Mouse (Mus musculus): ENCODE data around the gene Ddx28. TPM values are rescaled to one million over a fixed set of nuclear protein-coding genes. Genes with fewer than 3 reads are reported as not detected.
"Not testable (repeated sequence)": the region's sequence is repeated elsewhere in the genome, so short reads cannot be mapped to it uniquely, and the experiment has no call there.

The Ddx28 gene
- polyA plus RNA-seq, 1 experiment from 2014 or later = 17.2 TPM

DNA sequence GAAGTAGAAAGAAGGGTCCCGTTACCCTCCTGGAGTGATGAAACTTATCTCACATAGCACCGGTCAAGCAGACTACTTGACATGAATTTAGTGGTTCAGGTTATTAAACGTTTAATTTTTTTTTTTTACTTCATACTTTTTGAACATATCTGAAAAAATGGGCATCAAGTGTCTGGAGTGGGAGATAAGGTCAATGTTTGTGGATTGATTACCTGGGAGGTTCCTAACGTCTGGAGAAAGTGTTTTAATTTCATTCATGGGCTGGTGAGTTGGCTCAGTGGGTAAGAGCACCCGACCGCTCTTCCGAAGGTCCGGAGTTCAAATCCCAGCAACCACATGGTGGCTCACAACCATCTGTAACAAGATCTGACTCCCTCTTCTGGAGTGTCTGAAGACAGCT, 521 bp upstream of the Ddx28 start:
- H3K27me3 ChIP-seq; H3K9ac ChIP-seq; ATAC-seq (ENCODE audit: insufficient number of reproducible peaks, low FRiP score, low TSS enrichment, low read depth); H3K27ac ChIP-seq (replicated peaks); H3K9me3 ChIP-seq (replicated peaks): not testable (repeated sequence)
- Histone ChIP-seq H3K4me2 (replicated peaks) (peak overlapping the region; percentile 94), H3K4me3 (replicated peaks) (peak overlapping the region; percentile 81), H3K36me3 (peaks cover 24% of the 10 kb centered on the region), H3K4me1 (peaks cover 15% of the 10 kb centered on the region)
- WGBS = 81% methylated on average over 8 of the region's 8 CpGs

DNA sequence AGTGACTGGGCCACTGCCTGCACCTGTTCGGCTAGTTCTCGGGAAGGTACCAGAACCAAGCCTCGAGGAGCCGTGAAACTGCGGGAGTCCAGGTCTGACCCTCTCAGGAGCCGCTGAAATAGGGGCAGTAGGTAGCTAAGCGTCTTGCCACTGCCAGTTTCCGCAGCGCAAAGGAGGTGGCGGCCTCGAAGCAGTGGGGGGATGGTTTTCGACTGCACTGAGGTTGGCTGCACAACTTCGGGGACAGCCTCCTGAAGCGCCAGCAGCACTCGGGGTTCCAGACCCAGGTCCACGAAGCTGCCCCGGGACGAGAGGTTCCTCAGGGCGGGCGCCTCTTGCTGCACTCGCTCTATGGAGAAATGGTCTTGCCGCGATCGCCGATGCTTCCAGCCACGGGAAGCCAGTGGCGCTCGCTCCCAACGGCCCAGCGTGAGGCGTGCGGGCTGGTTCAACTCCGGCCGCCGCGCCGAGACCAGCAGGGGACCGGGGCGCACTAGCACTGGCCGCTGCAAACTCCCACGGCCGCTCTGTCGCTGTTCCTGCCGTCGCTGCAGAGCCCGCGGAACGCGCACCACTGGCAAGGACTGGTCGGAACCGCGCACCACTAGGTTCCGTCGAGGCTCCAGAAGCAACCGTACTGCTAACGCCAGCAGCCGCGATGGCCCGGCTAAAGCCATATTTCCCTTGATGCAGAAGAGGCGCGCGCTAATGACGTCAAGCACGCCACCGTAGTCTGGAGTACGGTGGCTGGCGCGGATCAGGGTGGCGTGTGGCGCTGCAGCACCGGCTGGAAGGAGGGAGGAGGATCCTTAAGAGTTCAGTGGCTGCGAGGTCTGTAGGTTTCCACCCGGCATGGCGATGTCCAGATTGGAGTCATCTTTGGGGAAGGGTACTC, 687 bp downstream of the Ddx28 start:
- WGBS = 1% methylated on average over 74 of the region's 74 CpGs
- Histone ChIP-seq H3K36me3 (peaks cover 15% of the 10 kb centered on the region), H3K27ac (replicated peaks) (peak overlapping the region; percentile 63), H3K4me3 (replicated peaks) (peak overlapping the region; percentile 81), H3K9ac (peak overlapping the region; percentile 93), H3K4me1 (peaks cover 15% of the 10 kb centered on the region), H3K4me2 (replicated peaks) (peak overlapping the region; percentile 94), H3K9me3 (replicated peaks) (no peaks in the 10 kb centered on the region), H3K27me3 (no peaks in the 10 kb centered on the region)
- peak; percentile 89 for ATAC-seq (ENCODE audit: insufficient number of reproducible peaks, low FRiP score, low TSS enrichment, low read depth)

DNA sequence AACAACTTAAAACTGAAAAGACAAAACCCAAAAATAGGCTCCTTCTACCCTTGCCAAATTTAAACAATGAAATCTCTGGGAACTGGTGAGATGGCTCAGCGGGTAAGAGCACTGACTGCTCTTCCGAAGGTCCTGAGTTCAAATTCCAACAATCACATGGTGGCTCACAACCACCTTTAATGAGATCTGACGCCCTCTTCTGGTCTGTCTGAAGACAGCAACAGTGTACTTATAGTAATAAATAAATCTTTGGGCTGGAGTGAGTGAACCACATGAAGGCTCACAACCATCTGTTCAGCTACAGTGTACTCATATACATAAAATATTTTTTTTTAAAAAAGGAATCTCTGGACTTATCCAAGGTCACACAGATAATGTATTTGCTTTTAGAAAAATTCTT, 3.8 kb downstream of the Ddx28 start:
- not testable (repeated sequence) for H3K9ac ChIP-seq; H3K36me3 ChIP-seq; ATAC-seq (ENCODE audit: insufficient number of reproducible peaks, low FRiP score, low TSS enrichment, low read depth); H3K27me3 ChIP-seq; H3K27ac ChIP-seq (replicated peaks); H3K4me3 ChIP-seq (replicated peaks); H3K4me2 ChIP-seq (replicated peaks); H3K9me3 ChIP-seq (replicated peaks)
- peaks cover 15% of the 10 kb centered on the region for H3K4me1 ChIP-seq
- 62% methylated on average over 3 of the region's 3 CpGs for WGBS

DNA sequence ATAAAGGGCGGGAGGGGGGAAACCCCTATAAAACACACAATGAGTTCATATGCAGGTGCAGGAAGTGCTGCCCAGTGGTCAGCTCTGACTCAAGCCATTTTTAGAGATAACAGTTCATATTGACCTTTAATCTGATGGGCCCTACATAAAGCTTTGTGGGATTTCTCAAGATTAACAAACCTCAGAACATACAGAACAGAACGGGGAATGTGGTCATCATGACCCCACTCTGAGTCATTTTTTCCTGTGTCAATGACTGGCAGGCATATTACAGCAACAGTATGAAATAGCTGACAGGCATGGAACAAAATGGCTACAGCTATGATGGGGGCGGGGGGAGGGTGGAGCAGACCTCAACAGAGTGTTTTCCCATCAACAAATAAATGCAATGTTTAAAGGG, 4.5 kb downstream of the Ddx28 start:
- 74% methylated on average over 3 of the region's 3 CpGs for WGBS
- H3K27ac ChIP-seq (replicated peaks) = no peak overlapping the region
- peaks cover 5% of the 10 kb centered on the region for H3K36me3 ChIP-seq
- H3K4me1 ChIP-seq = peaks cover 15% of the 10 kb centered on the region
- no peaks in the 10 kb centered on the region for H3K9me3 ChIP-seq (replicated peaks)
- no peak overlapping the region for H3K4me3 ChIP-seq (replicated peaks)
- H3K9ac ChIP-seq = no peak overlapping the region
- H3K4me2 ChIP-seq (replicated peaks) = no peak overlapping the region
- no peak for ATAC-seq (ENCODE audit: insufficient number of reproducible peaks, low FRiP score, low TSS enrichment, low read depth)
- no peaks in the 10 kb centered on the region for H3K27me3 ChIP-seq

DNA sequence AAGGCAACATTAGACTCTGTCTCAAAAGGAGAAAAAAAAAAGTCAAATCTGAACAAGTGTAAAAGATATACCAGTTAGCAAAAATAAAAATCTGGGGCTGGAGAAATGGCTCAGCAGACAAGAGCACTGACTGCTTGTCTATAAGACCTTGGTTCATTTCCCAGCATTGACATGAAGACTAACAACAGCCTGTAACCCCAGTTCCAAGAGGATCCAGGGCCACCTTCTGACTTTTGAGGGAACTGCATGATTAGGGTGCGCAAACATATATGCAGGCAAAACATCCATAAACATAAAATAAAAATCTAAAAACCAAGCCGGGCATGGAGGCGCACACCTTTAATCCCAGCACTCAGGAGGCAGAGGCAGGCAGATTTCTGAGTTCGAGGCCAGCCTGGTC, 5.3 kb downstream of the Ddx28 start:
- no peak overlapping the region for H3K4me3 ChIP-seq (replicated peaks)
- H3K9ac ChIP-seq = no peak overlapping the region
- ATAC-seq (ENCODE audit: insufficient number of reproducible peaks, low FRiP score, low TSS enrichment, low read depth) = no peak
- no peak overlapping the region for H3K4me2 ChIP-seq (replicated peaks)
- H3K27me3 ChIP-seq = no peaks in the 10 kb centered on the region
- WGBS = 89% methylated on average over 4 of the region's 4 CpGs
- H3K36me3 ChIP-seq = peaks cover 5% of the 10 kb centered on the region
- H3K4me1 ChIP-seq = peaks cover 15% of the 10 kb centered on the region
- no peak overlapping the region for H3K27ac ChIP-seq (replicated peaks)
- H3K9me3 ChIP-seq (replicated peaks) = no peaks in the 10 kb centered on the region

DNA sequence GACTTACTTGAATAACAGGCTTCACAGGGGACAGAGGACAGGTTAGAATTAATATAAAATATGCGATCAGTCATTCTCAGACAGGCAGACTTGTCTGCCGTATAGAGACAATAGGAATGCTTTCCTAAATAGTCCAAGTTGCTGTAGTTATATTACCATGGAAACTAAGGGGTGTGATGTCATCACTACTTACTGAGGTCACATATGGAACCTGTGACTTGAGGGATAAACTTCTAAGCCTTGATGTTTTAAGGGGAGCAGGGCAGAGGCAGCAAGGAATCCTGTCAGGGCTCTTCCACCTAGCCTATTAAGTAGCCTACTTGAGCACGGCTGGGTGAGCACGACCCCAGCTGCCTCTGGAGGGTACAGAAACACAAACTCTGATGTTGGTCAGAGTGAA, 5.8 kb downstream of the Ddx28 start, which contains the start of gene Dpep2nb:
Dpep2nb (minus strand) TSS at position 101 of the 400 bp plus-strand sequence.
- Histone ChIP-seq H3K27me3 (no peaks in the 10 kb centered on the region), H3K9me3 (replicated peaks) (no peaks in the 10 kb centered on the region), H3K4me3 (replicated peaks) (no peak within 1 kb of the TSS), H3K4me2 (replicated peaks) (no peak within 1 kb of the TSS), H3K27ac (replicated peaks) (no peak within 1 kb of the TSS), H3K9ac (no peak within 1 kb of the TSS), H3K4me1 (peaks cover 14% of the 10 kb centered on the region), H3K36me3 (peaks cover 5% of the 10 kb centered on the region)
- ATAC-seq (ENCODE audit: insufficient number of reproducible peaks, low FRiP score, low TSS enrichment, low read depth) = no peak
- WGBS = 75% methylated on average over 4 of the region's 4 CpGs

DNA sequence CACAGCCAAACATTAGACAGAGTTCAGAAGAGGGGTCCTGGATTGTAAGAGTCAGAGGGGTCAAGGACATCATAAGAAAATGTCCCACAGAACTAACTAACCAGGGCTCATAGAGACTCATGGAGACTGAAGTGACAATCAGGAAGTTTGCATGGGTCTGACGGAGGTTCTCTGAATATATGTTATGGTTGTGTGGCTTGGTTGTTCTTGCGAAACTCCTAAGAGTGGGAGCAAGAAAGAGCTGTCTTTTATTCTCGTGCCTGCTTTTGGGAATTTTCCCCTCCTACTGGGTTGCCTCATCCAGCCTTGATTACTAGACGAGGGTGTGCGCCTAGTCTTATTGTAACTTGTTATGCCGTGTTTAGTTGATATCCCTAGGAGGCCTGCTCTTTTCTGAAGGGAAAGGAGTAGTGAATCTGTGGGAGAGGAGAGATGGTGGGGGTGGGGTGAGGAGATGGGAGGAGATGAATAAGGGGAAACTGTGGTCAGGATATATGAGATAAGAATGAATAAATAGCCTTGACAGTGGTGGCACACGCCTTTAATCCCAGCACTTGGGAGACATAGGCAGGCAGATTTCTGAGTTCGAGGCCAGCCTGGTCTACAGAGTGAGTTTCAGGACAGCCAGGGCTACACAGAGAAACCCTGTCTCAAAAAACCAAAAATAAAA, 7.0 kb downstream of the Ddx28 start:
- no peak for ATAC-seq (ENCODE audit: insufficient number of reproducible peaks, low FRiP score, low TSS enrichment, low read depth)
- H3K36me3 ChIP-seq = peaks cover 5% of the 10 kb centered on the region
- H3K4me2 ChIP-seq (replicated peaks) = no peak overlapping the region
- no peaks in the 10 kb centered on the region for H3K27me3 ChIP-seq
- no peak overlapping the region for H3K4me3 ChIP-seq (replicated peaks)
- H3K9me3 ChIP-seq (replicated peaks) = no peaks in the 10 kb centered on the region
- H3K4me1 ChIP-seq = peaks cover 2% of the 10 kb centered on the region
- no peak overlapping the region for H3K9ac ChIP-seq
- WGBS = 77% methylated on average over 8 of the region's 8 CpGs
- no peak overlapping the region for H3K27ac ChIP-seq (replicated peaks)

DNA sequence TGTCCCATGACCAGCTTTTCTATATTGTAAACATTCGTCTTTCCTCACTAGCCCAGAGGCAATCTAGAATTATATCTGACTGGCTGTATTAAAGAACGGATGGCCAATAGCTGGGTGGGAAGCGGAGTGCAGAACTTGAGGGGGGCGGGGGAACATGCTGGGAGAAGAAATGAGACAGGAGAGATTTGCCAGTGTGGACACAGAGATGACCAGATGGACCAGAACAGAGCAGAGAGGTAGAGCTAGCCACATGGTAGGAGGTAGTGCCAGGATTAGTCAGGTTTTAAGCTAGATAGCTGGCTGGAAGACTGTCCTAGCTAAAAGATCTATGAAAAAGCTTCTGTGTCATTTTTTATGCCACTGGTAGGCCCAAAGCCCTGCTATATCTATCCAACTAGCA, 9.8 kb downstream of the Ddx28 start:
- no peak overlapping the region for H3K4me3 ChIP-seq (replicated peaks)
- no peak for ATAC-seq (ENCODE audit: insufficient number of reproducible peaks, low FRiP score, low TSS enrichment, low read depth)
- H3K4me1 ChIP-seq = no peaks in the 10 kb centered on the region
- 72% methylated on average over 4 of the region's 4 CpGs for WGBS
- no peaks in the 10 kb centered on the region for H3K9me3 ChIP-seq (replicated peaks)
- H3K4me2 ChIP-seq (replicated peaks) = no peak overlapping the region
- no peaks in the 10 kb centered on the region for H3K27me3 ChIP-seq
- H3K36me3 ChIP-seq = no peaks in the 10 kb centered on the region
- H3K27ac ChIP-seq (replicated peaks) = no peak overlapping the region
- H3K9ac ChIP-seq = no peak overlapping the region

DNA sequence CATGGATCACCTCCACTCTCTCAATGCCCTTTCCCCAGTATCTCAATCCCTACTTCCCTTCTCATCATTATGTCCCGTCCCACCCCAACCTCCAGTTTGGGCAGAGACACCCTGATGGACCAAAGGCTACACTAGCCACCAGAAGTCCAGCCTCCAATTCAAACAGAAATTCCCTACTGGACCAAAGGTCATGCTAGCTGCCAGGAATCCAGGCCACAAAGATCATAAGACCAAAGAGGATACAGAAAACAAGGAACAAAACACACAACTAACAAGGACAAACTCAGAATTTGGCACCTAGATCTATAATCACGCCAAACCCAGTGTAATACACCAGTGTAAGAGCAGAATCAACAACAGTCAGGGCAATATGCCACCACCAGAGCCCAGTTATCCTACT, 12.7 kb downstream of the Ddx28 start:
- Histone ChIP-seq H3K27me3 (no peaks in the 10 kb centered on the region), H3K27ac (replicated peaks) (no peak overlapping the region), H3K36me3 (no peaks in the 10 kb centered on the region), H3K4me2 (replicated peaks) (no peak overlapping the region), H3K9me3 (replicated peaks) (no peaks in the 10 kb centered on the region), H3K9ac (no peak overlapping the region), H3K4me3 (replicated peaks) (no peak overlapping the region), H3K4me1 (no peaks in the 10 kb centered on the region)
- 81% methylated on average over 2 of the region's 2 CpGs for WGBS
- no peak for ATAC-seq (ENCODE audit: insufficient number of reproducible peaks, low FRiP score, low TSS enrichment, low read depth)

DNA sequence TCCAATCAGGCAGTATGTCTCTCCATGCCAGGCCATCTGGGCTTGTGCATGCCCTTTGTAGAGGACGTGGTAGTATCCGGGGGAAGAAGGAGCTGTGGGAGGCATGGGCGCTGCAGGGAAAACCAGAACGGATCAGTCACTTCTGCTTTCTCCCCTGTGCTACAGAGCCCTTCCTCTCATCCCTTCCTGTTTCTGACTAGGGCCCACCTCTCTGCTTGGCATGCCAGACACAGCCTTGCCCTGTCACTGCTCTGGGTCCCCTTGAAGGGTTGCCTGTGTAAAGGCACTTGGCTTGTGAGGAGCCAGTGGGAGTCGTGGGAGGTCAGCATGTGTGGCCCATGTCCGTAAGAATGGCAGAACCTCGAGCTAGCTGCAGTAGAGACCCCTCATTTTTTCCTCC, 15.3 kb downstream of the Ddx28 start:
- Histone ChIP-seq H3K9ac (no peak overlapping the region), H3K9me3 (replicated peaks) (no peaks in the 10 kb centered on the region), H3K4me3 (replicated peaks) (no peak overlapping the region), H3K4me2 (replicated peaks) (no peak overlapping the region), H3K36me3 (no peaks in the 10 kb centered on the region), H3K4me1 (no peaks in the 10 kb centered on the region), H3K27ac (replicated peaks) (no peak overlapping the region), H3K27me3 (no peaks in the 10 kb centered on the region)
- no peak for ATAC-seq (ENCODE audit: insufficient number of reproducible peaks, low FRiP score, low TSS enrichment, low read depth)
- 76% methylated on average over 7 of the region's 7 CpGs for WGBS

DNA sequence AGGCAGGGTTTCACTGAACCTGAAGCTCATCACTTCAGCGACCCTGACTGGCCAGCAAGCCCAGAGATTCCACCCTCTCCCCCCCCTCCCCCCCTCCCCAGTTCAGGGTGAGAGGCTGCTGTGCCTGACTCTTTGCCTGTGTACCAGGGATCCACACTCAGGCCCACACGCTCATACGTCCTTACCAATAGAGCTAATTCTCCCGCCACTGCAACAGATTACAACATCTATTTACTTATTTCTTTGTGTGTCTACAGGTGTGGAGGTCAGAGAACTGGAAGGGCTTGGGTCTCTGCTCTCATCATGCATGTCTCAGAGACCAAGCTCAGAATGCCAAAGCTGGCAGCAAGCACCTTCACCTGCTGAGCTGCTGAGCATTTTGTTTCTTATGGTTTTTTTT, 18.5 kb downstream of the Ddx28 start:
- H3K27ac ChIP-seq (replicated peaks) = no peak overlapping the region
- H3K9me3 ChIP-seq (replicated peaks) = no peaks in the 10 kb centered on the region
- H3K4me1 ChIP-seq = 0 out of 2 replicates have a peak, but pooled peaks cover 4% of the 10 kb centered on the region
- H3K4me3 ChIP-seq (replicated peaks) = no peak overlapping the region
- no peaks in the 10 kb centered on the region for H3K27me3 ChIP-seq
- no peak for ATAC-seq (ENCODE audit: insufficient number of reproducible peaks, low FRiP score, low TSS enrichment, low read depth)
- H3K36me3 ChIP-seq = no peaks in the 10 kb centered on the region
- H3K9ac ChIP-seq = no peak overlapping the region
- 57% methylated on average over 4 of the region's 4 CpGs for WGBS
- no peak overlapping the region for H3K4me2 ChIP-seq (replicated peaks)

Data from embryonic facial prominence, embryonic 15.5 days (tissue).